Mouse (Mus musculus) naive thymus-derived CD4-positive, alpha-beta T cell, adult 5 months (primary cell): ENCODE measurements around the gene Adnp. TPM values are rescaled to one million over a fixed set of nuclear protein-coding genes. Genes with fewer than 3 reads are reported as not detected.

Source experiments
- polyA plus RNA-seq: library from polyadenylated mRNA; unstranded; fragments of 100-300 nt; shearing (Covaris generic); gene quantifications from one replicate; pipeline ENCODE4 v1.2.1, GENCODE M21; 2017

Adnp gene
- polyA plus RNA-seq: 20.1 TPM

DNA sequence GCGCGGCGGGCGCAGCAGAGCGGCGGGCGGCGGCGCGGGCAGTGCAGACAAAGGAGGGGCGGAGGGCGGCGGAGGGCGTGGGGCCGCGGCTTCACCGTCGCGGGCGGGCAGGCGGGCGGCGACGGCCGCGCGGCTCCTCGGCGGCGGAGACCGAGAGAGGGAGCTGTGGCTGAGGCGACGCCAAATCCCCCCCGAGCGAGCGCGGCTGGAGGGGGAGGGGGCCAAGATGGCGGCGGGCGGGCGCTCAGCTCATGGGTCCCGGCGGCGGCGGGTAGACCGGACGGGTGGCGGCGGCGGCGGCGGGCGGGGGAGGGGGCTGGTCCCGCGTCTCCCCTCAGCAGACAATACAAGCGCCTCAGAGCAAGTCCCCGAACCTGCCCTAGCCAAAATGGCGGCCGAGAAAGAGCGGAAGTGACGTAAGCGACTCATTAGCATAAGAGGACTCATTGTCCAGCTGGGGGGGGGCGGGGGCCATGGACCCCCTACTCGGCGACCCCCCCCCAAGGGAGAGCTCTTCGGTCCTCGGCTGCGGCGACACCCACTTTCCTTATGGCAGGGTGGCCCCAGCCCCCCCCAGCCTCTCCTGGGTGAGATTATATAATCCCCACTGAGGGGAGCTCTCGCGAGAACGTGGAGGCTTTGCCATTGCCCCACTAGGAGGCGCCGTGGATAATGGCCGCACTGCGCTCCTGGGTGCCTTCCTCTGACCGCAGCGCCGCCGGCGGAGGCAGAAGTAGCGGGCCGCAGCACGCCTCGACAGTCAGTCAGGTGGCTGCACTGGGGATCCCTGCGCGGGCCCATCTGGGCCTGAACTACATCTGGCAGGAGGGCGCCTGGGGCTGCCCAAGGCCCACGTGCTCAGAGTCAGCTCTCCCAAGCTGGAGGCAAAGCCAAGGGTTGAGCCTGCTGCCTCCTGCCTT lies at the start of gene Adnp:
TSS of gene Adnp (minus strand) at position 388 of the 920 bp plus-strand sequence.

DNA sequence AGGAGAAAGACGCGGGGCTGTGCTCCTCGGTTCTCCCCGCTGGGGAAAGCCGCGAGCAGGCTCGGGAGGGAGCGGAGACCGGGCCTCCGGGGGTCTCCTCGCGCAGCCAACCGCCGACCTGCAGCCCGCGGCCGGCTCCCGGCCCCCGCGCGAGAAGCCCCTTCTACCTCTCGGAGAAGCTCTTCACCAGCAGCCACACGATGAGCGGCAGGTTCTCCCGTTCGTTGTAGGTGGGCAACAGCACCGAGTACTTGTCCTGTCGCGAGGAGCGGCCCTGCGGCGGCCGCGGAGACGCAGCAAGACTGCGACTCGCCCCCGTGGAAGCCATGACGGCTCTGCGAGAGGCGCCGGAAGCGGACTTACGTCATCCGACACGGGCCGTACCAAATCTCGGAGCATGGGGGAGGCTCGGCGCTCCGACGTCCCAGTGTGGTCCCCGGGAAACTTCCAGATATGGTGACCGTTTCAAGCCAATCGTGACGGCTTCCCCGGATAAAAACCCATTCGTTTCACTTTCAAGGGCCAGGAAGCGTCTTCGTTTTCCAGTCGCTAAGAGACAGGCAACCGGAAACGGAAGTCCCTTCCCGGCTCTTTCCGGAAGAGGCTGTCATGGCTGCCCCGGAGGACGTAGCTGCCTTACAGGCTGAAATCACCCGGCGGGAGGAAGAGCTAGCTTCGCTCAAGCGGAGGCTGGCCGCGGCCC lies 23.3 kb upstream of the Adnp start, which contains the start of the genes Gm20716, Dpm1 and Mocs3:
TSS of gene Gm20716 (minus strand) at position 339 of the 703 bp plus-strand sequence.
TSS of gene Dpm1 (minus strand) at position 566 of the 703 bp plus-strand sequence.
TSS of gene Mocs3 (plus strand) at position 597 of the 703 bp plus-strand sequence.

Other genes starting within 250 kb of the Adnp start
- gene Ripor3, start 196.5 kb downstream of the Adnp start, polyA plus RNA-seq: 1.1 TPM
- 2.9 TPM for gene Pard6b, start 126.1 kb downstream of the Adnp start, polyA plus RNA-seq
- gene Gm20716, start 23.3 kb upstream of the Adnp start, polyA plus RNA-seq: 23.0 TPM
- gene Dpm1, start 23.5 kb upstream of the Adnp start, polyA plus RNA-seq: 101 TPM
- gene Mocs3, start 23.5 kb upstream of the Adnp start, polyA plus RNA-seq: 11.3 TPM
- gene Kcng1, start 74.6 kb upstream of the Adnp start, polyA plus RNA-seq: not detected